Mouse (Mus musculus) embryonic facial prominence, embryonic 11.5 days (tissue): Measurements from ENCODE around the gene Olfr1247. TPM values are rescaled to one million over a fixed set of nuclear protein-coding genes. Genes with fewer than 3 reads are reported as not detected.

Experiments
- polyA plus RNA-seq: library from polyadenylated mRNA; unstranded; fragments of >200 nt; fragmentation: Nextera tagmentation; extraction: Ambion mirVana; gene quantifications from 2 replicates; pipeline ENCODE4 v1.2.1, GENCODE M21; 2014

The Olfr1247 gene
- polyA plus RNA-seq, 1 experiment from 2014 or later: not detected

Other genes with a start within 250 kb of the Olfr1247 start
- not detected in 2 replicates for gene Olfr1234, start 249.3 kb downstream of the Olfr1247 start, polyA plus RNA-seq
- not detected in 2 replicates for gene Olfr1238, start 204.5 kb downstream of the Olfr1247 start, polyA plus RNA-seq
- gene Olfr1239, start 193.7 kb downstream of the Olfr1247 start, polyA plus RNA-seq: not detected in 2 replicates
- gene Olfr1240, start 171.1 kb downstream of the Olfr1247 start, polyA plus RNA-seq: not detected in 2 replicates
- not detected in 2 replicates for gene Olfr1241, start 127.0 kb downstream of the Olfr1247 start, polyA plus RNA-seq
- gene Olfr1242, start 115.8 kb downstream of the Olfr1247 start, polyA plus RNA-seq: not detected in 2 replicates
- gene Olfr1243, start 82.6 kb downstream of the Olfr1247 start, polyA plus RNA-seq: not detected in 2 replicates
- gene Olfr1245, start 35.7 kb downstream of the Olfr1247 start, polyA plus RNA-seq: not detected in 2 replicates
- gene Olfr1246, start 21.0 kb downstream of the Olfr1247 start, polyA plus RNA-seq: not detected in 2 replicates
- gene Olfr1248, start 4.1 kb upstream of the Olfr1247 start, polyA plus RNA-seq: not detected in 2 replicates
- not detected in 2 replicates for gene Olfr1249, start 20.9 kb upstream of the Olfr1247 start, polyA plus RNA-seq
- gene Olfr1250, start 47.3 kb upstream of the Olfr1247 start, polyA plus RNA-seq: not detected in 2 replicates
- gene Olfr1251, start 57.8 kb upstream of the Olfr1247 start, polyA plus RNA-seq: not detected in 2 replicates
- gene Olfr1252, start 110.9 kb upstream of the Olfr1247 start, polyA plus RNA-seq: not detected in 2 replicates
- gene Olfr1253, start 143.0 kb upstream of the Olfr1247 start, polyA plus RNA-seq: not detected in 2 replicates
- gene Olfr1254, start 179.5 kb upstream of the Olfr1247 start, polyA plus RNA-seq: not detected in 2 replicates
- gene Olfr1255, start 197.9 kb upstream of the Olfr1247 start, polyA plus RNA-seq: not detected in 2 replicates
- gene Olfr1256, start 227.4 kb upstream of the Olfr1247 start, polyA plus RNA-seq: not detected in 2 replicates
- not detected in 2 replicates for gene Olfr48, start 234.1 kb upstream of the Olfr1247 start, polyA plus RNA-seq